Mouse (Mus musculus): ENCODE measurements at regions not wholly inside any gene's neighbourhood (a gene's known extent, or its start where the extent isn't known, plus 50 kb on each side); places are given as distances from the start of the nearest gene placed in this dataset.
A peak's percentile ranks its signal among the peaks of the same experiment; 100 is the strongest.

GRCm38 (mm10) chr4:89621260-89621659 is 58.0 kb upstream of the Dmrta1 start:
- Histone ChIP-seq H3K4me1 (ENCODE audit: control insufficient read depth, insufficient read depth, low read length) (no peaks in the 10 kb centered on the region), H3K27ac (ENCODE audit: insufficient read depth, low read depth, low read length) (no peak overlapping the region), H3K4me3 (ENCODE audit: insufficient read depth, low read depth, low read length) (no peak overlapping the region), H3K36me3 (ENCODE audit: control insufficient read depth, insufficient read depth, low read length) (no peaks in the 10 kb centered on the region), H3K27me3 (replicated peaks; ENCODE audit: control insufficient read depth, insufficient read depth, low read length) (no peaks in the 10 kb centered on the region)
- no peak for DNase-seq
- no peak for TF ChIP-seq POLR2A (IDR thresholded peaks at IDR 0.05; ENCODE audit: low read depth, low read length)
- no peak for TF ChIP-seq CTCF (conservative IDR thresholded peaks at IDR 0.05; ENCODE audit: insufficient read depth, insufficient read length, low read depth, low read length)
- WGBS = 70% methylated on average over 7 of the region's 7 CpGs

- no peaks in the 10 kb centered on the region for H3K36me3 ChIP-seq (ENCODE audit: control insufficient read depth, insufficient read depth, low read length)
- H3K4me3 ChIP-seq (ENCODE audit: insufficient read depth, low read depth, low read length) = no peak overlapping the region
- 52% methylated on average over 1 of the region's 1 CpGs for WGBS
- no peak for TF ChIP-seq POLR2A (IDR thresholded peaks at IDR 0.05; ENCODE audit: low read depth, low read length)
- no peak for TF ChIP-seq CTCF (conservative IDR thresholded peaks at IDR 0.05; ENCODE audit: insufficient read depth, insufficient read length, low read depth, low read length)
- no peak overlapping the region for H3K27ac ChIP-seq (ENCODE audit: insufficient read depth, low read depth, low read length)
- no peaks in the 10 kb centered on the region for H3K4me1 ChIP-seq (ENCODE audit: control insufficient read depth, insufficient read depth, low read length)
- DNase-seq = no peak
- no peaks in the 10 kb centered on the region for H3K27me3 ChIP-seq (replicated peaks; ENCODE audit: control insufficient read depth, insufficient read depth, low read length)
Measured at GRCm38 (mm10) chr4:89604721-89605120, 74.5 kb upstream of the Dmrta1 start.

GRCm38 (mm10) chr4:89575529-89575928 is 103.7 kb upstream of the Dmrta1 start:
- no peak overlapping the region for H3K27ac ChIP-seq (ENCODE audit: insufficient read depth, low read depth, low read length)
- DNase-seq = peak; percentile 40
- no peaks in the 10 kb centered on the region for H3K4me1 ChIP-seq (ENCODE audit: control insufficient read depth, insufficient read depth, low read length)
- no peaks in the 10 kb centered on the region for H3K36me3 ChIP-seq (ENCODE audit: control insufficient read depth, insufficient read depth, low read length)
- WGBS = 12% methylated on average over 10 of the region's 10 CpGs
- H3K27me3 ChIP-seq (replicated peaks; ENCODE audit: control insufficient read depth, insufficient read depth, low read length) = no peaks in the 10 kb centered on the region
- TF ChIP-seq POLR2A (IDR thresholded peaks at IDR 0.05; ENCODE audit: low read depth, low read length) (no peak), CTCF (conservative IDR thresholded peaks at IDR 0.05; ENCODE audit: insufficient read depth, insufficient read length, low read depth, low read length) (peak; percentile 50; the same call in 1 of the 2 replicates)
- no peak overlapping the region for H3K4me3 ChIP-seq (ENCODE audit: insufficient read depth, low read depth, low read length)

DNA sequence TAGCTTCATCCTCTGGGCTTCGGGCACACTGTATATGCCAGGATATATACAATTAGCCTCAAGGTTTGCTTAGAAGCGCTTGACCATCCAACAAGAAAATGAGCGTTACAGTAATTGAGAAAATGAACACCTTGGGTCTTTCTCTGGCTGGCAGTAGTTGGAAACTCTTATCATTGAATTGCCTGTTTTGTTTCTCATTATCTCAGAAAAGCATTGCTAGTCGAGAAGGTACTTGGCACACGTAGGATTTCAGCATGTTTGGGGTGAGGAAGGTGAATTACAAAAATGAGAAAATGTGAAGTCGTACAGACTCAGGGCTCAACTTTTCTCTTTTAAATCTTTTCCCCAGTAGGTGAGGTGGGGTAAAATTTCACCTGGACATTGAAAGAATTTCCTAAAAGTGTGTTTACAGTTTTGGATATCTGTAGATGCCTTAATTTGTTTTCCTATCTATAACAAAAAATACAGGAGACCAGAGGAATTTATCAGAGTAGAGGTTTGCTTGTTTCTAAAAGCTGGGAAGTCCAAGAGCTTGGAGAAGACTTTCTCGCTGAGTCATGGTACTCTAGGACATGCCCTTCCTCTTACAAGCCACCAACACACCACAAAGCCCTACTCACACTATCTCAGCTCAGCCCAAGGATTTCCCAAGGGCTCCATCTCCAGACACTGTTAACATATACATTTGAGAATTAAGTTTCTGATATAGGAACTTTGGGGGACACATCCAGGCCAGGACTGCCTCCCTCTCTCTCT is 124.3 kb upstream of the Dmrta1 start:
- Histone ChIP-seq H3K27me3 (replicated peaks; ENCODE audit: control insufficient read depth, insufficient read depth, low read length) (no peaks in the 10 kb centered on the region), H3K36me3 (ENCODE audit: control insufficient read depth, insufficient read depth, low read length) (no peaks in the 10 kb centered on the region), H3K4me1 (ENCODE audit: control insufficient read depth, insufficient read depth, low read length) (no peaks in the 10 kb centered on the region), H3K4me3 (ENCODE audit: insufficient read depth, low read depth, low read length) (no peak overlapping the region), H3K27ac (ENCODE audit: insufficient read depth, low read depth, low read length) (no peak overlapping the region)
- no peak for DNase-seq
- no peak for TF ChIP-seq POLR2A (IDR thresholded peaks at IDR 0.05; ENCODE audit: low read depth, low read length)
- TF ChIP-seq CTCF (conservative IDR thresholded peaks at IDR 0.05; ENCODE audit: insufficient read depth, insufficient read length, low read depth, low read length) = no peak
- 67% methylated on average over 7 of the region's 7 CpGs for WGBS

DNA sequence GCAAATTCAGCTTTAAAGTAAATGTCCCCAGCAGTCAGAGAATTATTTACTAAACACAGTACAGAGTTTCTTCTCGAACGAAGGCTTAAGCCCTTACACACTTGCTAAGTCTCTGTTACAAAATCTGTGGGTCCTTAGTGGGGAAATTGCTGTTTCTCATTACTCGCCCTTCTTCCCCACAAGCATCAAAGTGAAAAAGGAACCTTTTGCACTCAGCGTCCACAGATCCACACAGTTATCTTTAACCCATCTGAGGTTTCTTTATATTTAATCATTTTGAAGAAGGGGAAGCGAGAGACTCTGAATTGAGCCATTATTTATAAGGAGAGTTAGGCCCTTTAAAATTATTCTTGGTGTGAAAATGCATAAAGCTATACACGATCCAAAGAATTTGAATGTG is 126.7 kb upstream of the Dmrta1 start:
- no peak for DNase-seq
- WGBS = 66% methylated on average over 6 of the region's 6 CpGs
- H3K36me3 ChIP-seq (ENCODE audit: control insufficient read depth, insufficient read depth, low read length) = no peaks in the 10 kb centered on the region
- no peak for TF ChIP-seq CTCF (conservative IDR thresholded peaks at IDR 0.05; ENCODE audit: insufficient read depth, insufficient read length, low read depth, low read length)
- no peak for TF ChIP-seq POLR2A (IDR thresholded peaks at IDR 0.05; ENCODE audit: low read depth, low read length)
- H3K27ac ChIP-seq (ENCODE audit: insufficient read depth, low read depth, low read length) = no peak overlapping the region
- no peaks in the 10 kb centered on the region for H3K4me1 ChIP-seq (ENCODE audit: control insufficient read depth, insufficient read depth, low read length)
- no peak overlapping the region for H3K4me3 ChIP-seq (ENCODE audit: insufficient read depth, low read depth, low read length)
- no peaks in the 10 kb centered on the region for H3K27me3 ChIP-seq (replicated peaks; ENCODE audit: control insufficient read depth, insufficient read depth, low read length)

DNA sequence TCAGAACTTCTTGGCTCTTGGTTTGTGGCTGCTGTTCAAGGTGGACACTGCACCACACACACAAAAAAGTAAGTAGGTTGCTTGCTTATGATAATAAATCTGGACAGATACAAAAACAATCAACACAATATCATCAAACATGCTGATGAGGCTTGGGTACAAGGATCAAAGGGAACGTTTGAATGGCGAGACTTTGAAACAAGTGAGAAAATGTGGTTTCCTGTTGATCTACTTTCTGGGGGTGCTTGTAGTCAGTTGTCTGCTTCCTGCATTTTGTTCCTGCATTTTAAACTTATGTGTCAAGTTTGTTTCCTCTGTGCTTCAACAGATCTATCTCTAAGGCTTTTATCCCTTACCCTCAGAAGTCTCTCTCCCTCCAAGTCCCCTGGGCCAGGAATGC is 128.7 kb upstream of the Dmrta1 start:
- no peak for DNase-seq
- H3K4me3 ChIP-seq (ENCODE audit: insufficient read depth, low read depth, low read length) = no peak overlapping the region
- no peak for TF ChIP-seq POLR2A (IDR thresholded peaks at IDR 0.05; ENCODE audit: low read depth, low read length)
- TF ChIP-seq CTCF (conservative IDR thresholded peaks at IDR 0.05; ENCODE audit: insufficient read depth, insufficient read length, low read depth, low read length) = no peak
- no peaks in the 10 kb centered on the region for H3K36me3 ChIP-seq (ENCODE audit: control insufficient read depth, insufficient read depth, low read length)
- 72% methylated on average over 2 of the region's 2 CpGs for WGBS
- H3K4me1 ChIP-seq (ENCODE audit: control insufficient read depth, insufficient read depth, low read length) = no peaks in the 10 kb centered on the region
- H3K27me3 ChIP-seq (replicated peaks; ENCODE audit: control insufficient read depth, insufficient read depth, low read length) = no peaks in the 10 kb centered on the region
- no peak overlapping the region for H3K27ac ChIP-seq (ENCODE audit: insufficient read depth, low read depth, low read length)

DNA sequence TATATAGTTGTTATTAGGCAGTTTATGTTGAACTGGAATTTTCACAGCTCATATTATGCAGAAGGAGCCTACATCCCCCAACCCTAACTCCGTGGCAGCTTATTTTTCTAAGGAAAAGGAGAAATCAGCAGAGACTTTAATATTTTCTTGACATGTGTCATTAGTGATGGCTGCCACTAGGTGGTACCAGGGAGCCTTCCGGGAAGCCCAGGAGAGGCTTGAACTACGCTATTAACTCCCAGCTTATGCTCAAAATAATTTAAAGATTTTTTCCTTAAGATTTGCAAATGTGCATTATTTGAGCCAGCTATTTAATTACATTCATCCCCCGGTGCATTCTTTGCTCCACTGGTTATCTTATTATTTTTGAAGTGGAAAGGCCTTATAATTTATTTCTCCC is 146.8 kb upstream of the Dmrta1 start:
- TF ChIP-seq CTCF (conservative IDR thresholded peaks at IDR 0.05; ENCODE audit: insufficient read depth, insufficient read length, low read depth, low read length) = peak; percentile 65
- TF ChIP-seq POLR2A (IDR thresholded peaks at IDR 0.05; ENCODE audit: low read depth, low read length) = no peak
- Histone ChIP-seq H3K4me1 (ENCODE audit: control insufficient read depth, insufficient read depth, low read length) (no peaks in the 10 kb centered on the region), H3K4me3 (ENCODE audit: insufficient read depth, low read depth, low read length) (no peak overlapping the region), H3K36me3 (ENCODE audit: control insufficient read depth, insufficient read depth, low read length) (no peaks in the 10 kb centered on the region), H3K27me3 (replicated peaks; ENCODE audit: control insufficient read depth, insufficient read depth, low read length) (no peaks in the 10 kb centered on the region), H3K27ac (ENCODE audit: insufficient read depth, low read depth, low read length) (no peak overlapping the region)
- 9% methylated on average over 4 of the region's 4 CpGs for WGBS
- DNase-seq = peak; percentile 27

Data from kidney, adult 2 months (tissue).